Mouse (Mus musculus) testis, adult 2 months (tissue): ENCODE data around the gene Gm13889. TPM values are rescaled to one million over a fixed set of nuclear protein-coding genes. Genes with fewer than 3 reads are reported as not detected.

Experiments
- H3K27ac ChIP-seq: fragments of 200-500 bp; 2 replicates; pipeline ENCODE4 v1.5.1; 2012; ENCODE audit warnings: low read depth, low read length; ENCODE audit not compliant: control insufficient read depth, insufficient read depth
- H3K27me3 ChIP-seq: fragments of 200-500 bp; 2 replicates; pipeline ENCODE4 v1.6.1; 2012; ENCODE audit warnings: mild to moderate bottlenecking, low read length, moderate library complexity; ENCODE audit not compliant: control insufficient read depth, insufficient read depth
- H3K36me3 ChIP-seq: fragments of 200-500 bp; 2 replicates; pipeline ENCODE4 v1.6.1; 2012; ENCODE audit warnings: mild to moderate bottlenecking, low read length; ENCODE audit not compliant: control insufficient read depth, insufficient read depth
- H3K4me1 ChIP-seq: fragments of 200-500 bp; 2 replicates; pipeline ENCODE4 v1.6.1; 2012; ENCODE audit warnings: low read length; ENCODE audit not compliant: control insufficient read depth, insufficient read depth
- H3K4me3 ChIP-seq: fragments of 200-500 bp; 2 replicates; pipeline ENCODE4 v1.5.1; 2012; ENCODE audit warnings: low read depth, mild to moderate bottlenecking, low read length, moderate library complexity, mixed read lengths; ENCODE audit not compliant: control insufficient read depth
- CTCF ChIP-seq: fragments of 200-500 bp; IDR thresholded peaks from 2 replicates; pipeline ENCODE4 v1.5.1; 2012; ENCODE audit warnings: low read depth, mild to moderate bottlenecking, inconsistent platforms, low read length, moderate library complexity; ENCODE audit not compliant: control insufficient read depth, insufficient read depth, insufficient replicate concordance
- POLR2A ChIP-seq: fragments of 200-500 bp; IDR thresholded peaks from 2 replicates; pipeline ENCODE4 v1.6.1; 2012; ENCODE audit warnings: low read depth, mild to moderate bottlenecking, inconsistent platforms, low read length, moderate library complexity; ENCODE audit not compliant: control insufficient read depth
- polyA plus RNA-seq: library from polyadenylated mRNA; depleted of rRNA; stranded (reverse); fragments of >200 nt; gene quantifications from 2 replicates; pipeline ENCODE4 v1.2.3, GENCODE M21; 2012; rRNA removed

The Gm13889 gene
- polyA plus RNA-seq, 1 experiment, result 7.6 TPM

DNA sequence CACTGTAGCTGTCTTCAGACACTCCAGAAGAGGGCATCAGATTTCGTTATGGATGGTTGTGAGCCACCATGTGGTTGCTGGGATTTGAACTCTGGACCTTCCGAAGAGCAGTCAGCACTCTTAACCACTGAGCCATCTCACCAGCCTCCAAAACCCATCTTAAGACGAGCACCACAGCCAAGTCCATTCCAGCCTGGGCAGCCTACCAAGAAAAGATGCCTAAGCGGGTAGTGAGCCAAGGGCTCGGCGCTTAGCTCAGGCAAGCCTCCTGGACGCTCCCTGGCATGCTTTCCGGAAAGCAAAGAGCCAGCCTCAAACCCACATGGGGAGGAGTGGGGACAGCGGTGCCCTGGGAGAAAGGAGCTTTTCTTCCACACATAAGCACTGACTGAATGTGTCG, 45.1 kb downstream of the Gm13889 start:
- Histone ChIP-seq H3K4me1 (no peaks in the 10 kb centered on the region), H3K36me3 (no peaks in the 10 kb centered on the region), H3K27me3 (no peaks in the 10 kb centered on the region), H3K27ac (no peak overlapping the region), H3K4me3 (no peak overlapping the region)
- TF ChIP-seq POLR2A (no peak), CTCF (no peak)

GRCm38 (mm10) chr2:93909716-93910115, 47.3 kb downstream of the Gm13889 start:
- no peak for TF ChIP-seq CTCF
- no peak overlapping the region for H3K4me3 ChIP-seq
- no peak overlapping the region for H3K27ac ChIP-seq

GRCm38 (mm10) chr2:93907519-93908294, 49.3 kb downstream of the Gm13889 start:
- H3K36me3 ChIP-seq, result no peaks in the 10 kb centered on the region
- TF ChIP-seq CTCF (no peak), POLR2A (no peak)
- no peak overlapping the region for H3K4me3 ChIP-seq
- H3K27me3 ChIP-seq, result no peaks in the 10 kb centered on the region
- no peak overlapping the region for H3K27ac ChIP-seq
- no peaks in the 10 kb centered on the region for H3K4me1 ChIP-seq

More at GRCm38 (mm10) chr2:93909716-93910115, 47.3 kb downstream of the Gm13889 start:
- no peaks in the 10 kb centered on the region for H3K36me3 ChIP-seq
- no peaks in the 10 kb centered on the region for H3K27me3 ChIP-seq
- H3K4me1 ChIP-seq, result no peaks in the 10 kb centered on the region

DNA sequence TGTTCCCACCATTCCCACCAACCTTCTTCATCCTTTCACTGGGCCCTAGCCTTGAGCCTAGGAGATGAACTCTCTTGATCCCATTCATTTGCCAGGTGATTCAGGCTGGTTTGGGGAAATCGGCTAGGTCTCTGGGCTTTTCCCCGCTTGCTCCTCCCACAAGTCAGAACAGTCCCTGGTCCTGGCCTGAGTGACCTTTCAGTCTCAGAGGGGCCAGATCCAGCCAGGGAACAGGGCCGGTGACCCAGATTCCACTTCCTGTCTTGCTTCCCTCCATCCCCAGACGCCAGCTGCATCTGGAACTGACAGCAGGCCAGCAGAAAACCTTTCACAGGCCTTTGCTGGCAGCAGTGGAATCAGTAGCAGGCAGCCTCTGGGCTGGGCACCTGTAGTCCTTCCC, 50.7 kb downstream of the Gm13889 start:
- Histone ChIP-seq H3K36me3 (no peaks in the 10 kb centered on the region), H3K4me3 (no peak overlapping the region), H3K27me3 (no peaks in the 10 kb centered on the region), H3K27ac (no peak overlapping the region), H3K4me1 (no peaks in the 10 kb centered on the region)
- TF ChIP-seq POLR2A, result no peak

Other genes with a start within 250 kb of the Gm13889 start
- gene Ext2, start 134.6 kb downstream of the Gm13889 start, polyA plus RNA-seq, result 15.5 and 17.6 TPM in 2 replicates
- 2.5 and 2.6 TPM in 2 replicates for gene Accs, start 107.3 kb downstream of the Gm13889 start, polyA plus RNA-seq
- 0.18 TPM in 1 of 2 replicates, not detected in the other for gene Accsl, start 88.0 kb downstream of the Gm13889 start, polyA plus RNA-seq
- gene Gm27027, start 39.2 kb upstream of the Gm13889 start, polyA plus RNA-seq, result not detected in 2 replicates
- gene Alkbh3, start 53.6 kb upstream of the Gm13889 start, polyA plus RNA-seq, result 164 and 167 TPM in 2 replicates
- 7.3 and 8.0 TPM in 2 replicates for gene Hsd17b12, start 200.8 kb upstream of the Gm13889 start, polyA plus RNA-seq